Mouse (Mus musculus) kidney, embryonic 14.5 days (tissue): ENCODE data around the gene Dkkl1. TPM values are rescaled to one million over a fixed set of nuclear protein-coding genes. Genes with fewer than 3 reads are reported as not detected.

Source experiments
- ATAC-seq: fragments of 200-750 bp; cut with Nextera tagmentation; 2 replicates; pipeline ENCODE4 v1.8.0; 2017; ENCODE audit warnings: moderate number of reproducible peaks, mild to moderate bottlenecking, moderate TSS enrichment, moderate library complexity; ENCODE audit not compliant: low FRiP score, low TSS enrichment
- H3K27ac ChIP-seq: fragments of 300-500 bp; sonication (generic); 2 replicates; pipeline ENCODE4 v1.5.1; 2014; ENCODE audit warnings: low read depth, mild to moderate bottlenecking, low read length, moderate library complexity, mixed read lengths
- H3K27me3 ChIP-seq: fragments of 300-500 bp; sonication (generic); 2 replicates; pipeline ENCODE4 v1.6.1; 2014; ENCODE audit warnings: mild to moderate bottlenecking, low read length; ENCODE audit not compliant: control insufficient read depth, insufficient read depth
- H3K36me3 ChIP-seq: fragments of 300-500 bp; sonication (generic); 2 replicates; pipeline ENCODE4 v1.6.1; 2014; ENCODE audit warnings: low read length, mixed read lengths; ENCODE audit not compliant: control insufficient read depth, insufficient read depth
- H3K4me1 ChIP-seq: fragments of 300-500 bp; sonication (generic); 2 replicates; pipeline ENCODE4 v1.6.1; 2014; ENCODE audit warnings: low read length, mixed read lengths; ENCODE audit not compliant: control insufficient read depth, insufficient read depth
- H3K4me2 ChIP-seq: fragments of 300-500 bp; sonication (generic); replicated peaks from 2 replicates; pipeline ENCODE4 v1.6.1; 2014; ENCODE audit warnings: low read depth, mild to moderate bottlenecking, low read length
- H3K4me3 ChIP-seq: fragments of 300-500 bp; sonication (generic); 2 replicates; pipeline ENCODE4 v1.5.1; 2014; ENCODE audit warnings: mild to moderate bottlenecking, low read length
- H3K9ac ChIP-seq: fragments of 300-500 bp; sonication (generic); 2 replicates; pipeline ENCODE4 v1.6.1; 2014; ENCODE audit warnings: low read depth, mild to moderate bottlenecking, low read length, moderate library complexity
- H3K9me3 ChIP-seq: fragments of 300-500 bp; sonication (generic); 2 replicates; pipeline ENCODE4 v1.6.1; 2016; ENCODE audit warnings: low read length; ENCODE audit not compliant: control insufficient read depth
- WGBS: fragments of 180-500 bp; shearing (Covaris S2); extraction: QIAGEN DNeasy Blood & Tissue Kit; methylation state at CpG from one replicate; pipeline ENCODE4 v1.1.7; 2014; 5-methylcytosine and 5-hydroxymethylcytosine counted together
- polyA plus RNA-seq: library from polyadenylated mRNA; unstranded; fragments of >200 nt; fragmentation: Nextera tagmentation; extraction: Ambion mirVana; gene quantifications from 2 replicates; pipeline ENCODE4 v1.2.1, GENCODE M21; 2014

The Dkkl1 gene
- polyA plus RNA-seq, 1 experiment from 2014 or later: 1.1 TPM

- WGBS: 38% methylated on average over 20 of the region's 20 CpGs
- no peak within 1 kb of the TSS for H3K4me3 ChIP-seq
- no peaks in the 10 kb centered on the region; the same call in 1 of the 2 replicates for H3K36me3 ChIP-seq
- H3K4me2 ChIP-seq: no peak within 1 kb of the TSS
- peaks cover 7% of the 10 kb centered on the region for H3K4me1 ChIP-seq
- H3K27me3 ChIP-seq: peaks cover 2% of the 10 kb centered on the region; the same call in 1 of the 2 replicates
- no peak for ATAC-seq
- H3K9me3 ChIP-seq: no peaks in the 10 kb centered on the region
- H3K9ac ChIP-seq: no peak within 1 kb of the TSS
- no peak within 1 kb of the TSS for H3K27ac ChIP-seq
Observed at GRCm38 (mm10) chr7:45238723-45239496, 27.0 kb upstream of the Dkkl1 start, which contains the start of gene Cd37. Gene Cd37, minus strand, starts transcription at chr7:45239115.

GRCm38 (mm10) chr7:45237747-45238699 is 26.1 kb upstream of the Dkkl1 start:
- Histone ChIP-seq H3K27me3 (peaks cover 2% of the 10 kb centered on the region; the same call in 1 of the 2 replicates), H3K9me3 (no peaks in the 10 kb centered on the region), H3K4me3 (no peak overlapping the region), H3K4me1 (peaks cover 11% of the 10 kb centered on the region), H3K9ac (no peak overlapping the region), H3K4me2 (no peak overlapping the region), H3K27ac (no peak overlapping the region), H3K36me3 (peaks cover 5% of the 10 kb centered on the region)
- ATAC-seq: no peak
- WGBS: 76% methylated on average over 17 of the region's 17 CpGs

- 34% methylated on average over 17 of the region's 17 CpGs for WGBS
- Histone ChIP-seq H3K4me2 (peak overlapping the region; percentile 44), H3K27ac (no peak overlapping the region; the same call in 1 of the 2 replicates)
Observed at GRCm38 (mm10) chr7:45235656-45236180, 23.8 kb upstream of the Dkkl1 start.

GRCm38 (mm10) chr7:45234922-45235571 is 23.1 kb upstream of the Dkkl1 start:
- ATAC-seq: peak; percentile 88
- no peaks in the 10 kb centered on the region for H3K9me3 ChIP-seq
- H3K27me3 ChIP-seq: peaks cover 2% of the 10 kb centered on the region; the same call in 1 of the 2 replicates
- H3K27ac ChIP-seq: peak overlapping the region; percentile 3; the same call in 1 of the 2 replicates
- H3K4me3 ChIP-seq: peak overlapping the region; percentile 1; the same call in 1 of the 2 replicates
- 4% methylated on average over 21 of the region's 21 CpGs for WGBS
- peak overlapping the region; percentile 44 for H3K4me2 ChIP-seq
- H3K36me3 ChIP-seq: peaks cover 27% of the 10 kb centered on the region
- H3K4me1 ChIP-seq: peaks cover 11% of the 10 kb centered on the region
- H3K9ac ChIP-seq: no peak overlapping the region

More at GRCm38 (mm10) chr7:45235656-45236180, 23.8 kb upstream of the Dkkl1 start:
- Histone ChIP-seq H3K9ac (no peak overlapping the region), H3K4me1 (peaks cover 11% of the 10 kb centered on the region), H3K27me3 (peaks cover 2% of the 10 kb centered on the region; the same call in 1 of the 2 replicates), H3K4me3 (peak overlapping the region; percentile 1; the same call in 1 of the 2 replicates), H3K9me3 (no peaks in the 10 kb centered on the region), H3K36me3 (peaks cover 27% of the 10 kb centered on the region)
- peak; percentile 5 for ATAC-seq

GRCm38 (mm10) chr7:45234333-45234841 is 22.4 kb upstream of the Dkkl1 start:
- peaks cover 33% of the 10 kb centered on the region for H3K36me3 ChIP-seq
- peaks cover 11% of the 10 kb centered on the region for H3K4me1 ChIP-seq
- H3K4me2 ChIP-seq: peak overlapping the region; percentile 44
- H3K9me3 ChIP-seq: no peaks in the 10 kb centered on the region
- peak; percentile 17; the same call in 1 of the 2 replicates for ATAC-seq
- H3K27me3 ChIP-seq: peaks cover 2% of the 10 kb centered on the region; the same call in 1 of the 2 replicates
- H3K4me3 ChIP-seq: no peak overlapping the region
- 8% methylated on average over 29 of the region's 29 CpGs for WGBS
- H3K9ac ChIP-seq: peak overlapping the region; percentile 40; the same call in 1 of the 2 replicates
- H3K27ac ChIP-seq: no peak overlapping the region

- H3K4me1 ChIP-seq: peaks cover 11% of the 10 kb centered on the region
- H3K9me3 ChIP-seq: no peaks in the 10 kb centered on the region
- 38% methylated on average over 20 of the region's 20 CpGs for WGBS
- H3K27me3 ChIP-seq: peaks cover 2% of the 10 kb centered on the region; the same call in 1 of the 2 replicates
- peak overlapping the region; percentile 40; the same call in 1 of the 2 replicates for H3K9ac ChIP-seq
- H3K36me3 ChIP-seq: peaks cover 39% of the 10 kb centered on the region
- H3K4me2 ChIP-seq: no peak overlapping the region; the same call in 1 of the 2 replicates
- ATAC-seq: no peak
- H3K4me3 ChIP-seq: no peak overlapping the region
- no peak overlapping the region for H3K27ac ChIP-seq
Observed at GRCm38 (mm10) chr7:45233580-45234332, 21.8 kb upstream of the Dkkl1 start.

- Histone ChIP-seq H3K27me3 (peaks cover 2% of the 10 kb centered on the region; the same call in 1 of the 2 replicates), H3K4me2 (no peak overlapping the region), H3K4me3 (no peak overlapping the region), H3K27ac (no peak overlapping the region), H3K36me3 (peaks cover 48% of the 10 kb centered on the region), H3K9me3 (no peaks in the 10 kb centered on the region), H3K9ac (no peak overlapping the region), H3K4me1 (peaks cover 11% of the 10 kb centered on the region)
- WGBS: 64% methylated on average over 13 of the region's 13 CpGs
- ATAC-seq: no peak
Observed at GRCm38 (mm10) chr7:45232716-45233465, 20.9 kb upstream of the Dkkl1 start.
